Mouse (Mus musculus) lung, adult 2 months (tissue): ENCODE results near the gene Slc4a4. TPM values are rescaled to one million over a fixed set of nuclear protein-coding genes. Genes with fewer than 3 reads are reported as not detected.

Experiments
- DNase-seq: peaks from one replicate; pipeline ENCODE4 v3.0.0; 2022
- H3K4me1 ChIP-seq: fragments of 200-500 bp; 2 replicates; pipeline ENCODE4 v1.6.1; 2011; ENCODE audit warnings: low read length; ENCODE audit not compliant: control insufficient read depth, insufficient read depth
- H3K4me3 ChIP-seq: fragments of 200-500 bp; replicated peaks from 2 replicates; pipeline ENCODE3; 2011; ENCODE audit warnings: low read depth, mild to moderate bottlenecking, control low read depth, low read length; ENCODE audit errors: extremely low read depth
- CTCF ChIP-seq: fragments of 200-500 bp; IDR thresholded peaks from 2 replicates; pipeline ENCODE4 v1.5.1; 2011; ENCODE audit warnings: mild to moderate bottlenecking, low read length, control low read depth; ENCODE audit not compliant: insufficient read depth
- POLR2A ChIP-seq: fragments of 200-500 bp; IDR thresholded peaks from 2 replicates; pipeline ENCODE4 v1.6.1; 2011; ENCODE audit warnings: low read depth, mild to moderate bottlenecking, control low read depth, low read length, borderline replicate concordance; ENCODE audit errors: extremely low read depth
- WGBS: fragments of 180-500 bp; shearing (Covaris S2); methylation state at CpG from one replicate; pipeline ENCODE4 v1.1.7; 2018; 5-methylcytosine and 5-hydroxymethylcytosine counted together
- polyA plus RNA-seq: library from polyadenylated mRNA; depleted of rRNA; stranded (reverse); fragments of >200 nt; gene quantifications from 2 replicates; pipeline ENCODE4 v1.2.3, GENCODE M21; 2012; rRNA removed

Slc4a4 gene
- polyA plus RNA-seq = 2.7 and 4.8 TPM in 2 replicates

- Histone ChIP-seq H3K4me3 (peak within 1 kb of the TSS; percentile 72), H3K4me1 (no peaks in the 10 kb centered on the region)
- peak; percentile 50 for DNase-seq
- no peak for TF ChIP-seq CTCF
- peak; percentile 30; the same call in 1 of the 2 replicates for TF ChIP-seq POLR2A
- under 1% methylated on average over 116 of the region's 119 CpGs for WGBS
Measured at GRCm38 (mm10) chr5:88886668-88887555, at the start of gene Slc4a4. Gene Slc4a4 (plus strand): TSS chr5:88886818.

GRCm38 (mm10) chr5:88840080-88840798 is 46.4 kb upstream of the Slc4a4 start:
- WGBS = 56% methylated on average over 5 of the region's 5 CpGs
- TF ChIP-seq POLR2A (no peak), CTCF (no peak)

GRCm38 (mm10) chr5:88857311-88857710 is 29.3 kb upstream of the Slc4a4 start:
- 88% methylated on average over 3 of the region's 3 CpGs for WGBS
- TF ChIP-seq CTCF (no peak), POLR2A (no peak)
- Histone ChIP-seq H3K4me3 (no peak overlapping the region), H3K4me1 (no peaks in the 10 kb centered on the region)
- no peak for DNase-seq

More at GRCm38 (mm10) chr5:88840080-88840798, 46.4 kb upstream of the Slc4a4 start:
- H3K4me3 ChIP-seq = no peak overlapping the region
- no peaks in the 10 kb centered on the region for H3K4me1 ChIP-seq
- DNase-seq = no peak

- Histone ChIP-seq H3K4me1 (no peaks in the 10 kb centered on the region), H3K4me3 (no peak overlapping the region)
- WGBS = 74% methylated on average over 4 of the region's 4 CpGs
- TF ChIP-seq CTCF = no peak
- TF ChIP-seq POLR2A = no peak
- DNase-seq = no peak
Measured at GRCm38 (mm10) chr5:88857801-88858200, 28.8 kb upstream of the Slc4a4 start.

GRCm38 (mm10) chr5:88858226-88858625 is 28.4 kb upstream of the Slc4a4 start:
- TF ChIP-seq CTCF = no peak
- TF ChIP-seq POLR2A = no peak
- H3K4me3 ChIP-seq = no peak overlapping the region
- WGBS = 72% methylated on average over 4 of the region's 4 CpGs
- H3K4me1 ChIP-seq = no peaks in the 10 kb centered on the region
- no peak for DNase-seq

- Histone ChIP-seq H3K4me1 (no peaks in the 10 kb centered on the region), H3K4me3 (no peak overlapping the region)
- peak; percentile 15 for DNase-seq
- TF ChIP-seq POLR2A = no peak
- peak; percentile 61 for TF ChIP-seq CTCF
- WGBS = 60% methylated on average over 3 of the region's 3 CpGs
Measured at GRCm38 (mm10) chr5:88862163-88862562, 24.5 kb upstream of the Slc4a4 start.

GRCm38 (mm10) chr5:88862794-88863193 is 23.8 kb upstream of the Slc4a4 start:
- H3K4me3 ChIP-seq = no peak overlapping the region
- H3K4me1 ChIP-seq = no peaks in the 10 kb centered on the region
- no peak for DNase-seq
- WGBS = 97% methylated on average over 2 of the region's 2 CpGs
- TF ChIP-seq CTCF (no peak), POLR2A (no peak)

GRCm38 (mm10) chr5:88884101-88884500 is 2.5 kb upstream of the Slc4a4 start:
- Histone ChIP-seq H3K4me1 (no peaks in the 10 kb centered on the region), H3K4me3 (no peak overlapping the region)
- 26% methylated on average over 3 of the region's 3 CpGs for WGBS
- no peak for TF ChIP-seq CTCF
- TF ChIP-seq POLR2A = no peak
- peak; percentile 14 for DNase-seq

- 52% methylated on average over 3 of the region's 3 CpGs for WGBS
- no peaks in the 10 kb centered on the region for H3K4me1 ChIP-seq
- DNase-seq = no peak
- H3K4me3 ChIP-seq = no peak overlapping the region
- TF ChIP-seq CTCF (no peak), POLR2A (no peak)
Measured at GRCm38 (mm10) chr5:88885503-88885902, 1.1 kb upstream of the Slc4a4 start.
